In the genomic region with DNA sequence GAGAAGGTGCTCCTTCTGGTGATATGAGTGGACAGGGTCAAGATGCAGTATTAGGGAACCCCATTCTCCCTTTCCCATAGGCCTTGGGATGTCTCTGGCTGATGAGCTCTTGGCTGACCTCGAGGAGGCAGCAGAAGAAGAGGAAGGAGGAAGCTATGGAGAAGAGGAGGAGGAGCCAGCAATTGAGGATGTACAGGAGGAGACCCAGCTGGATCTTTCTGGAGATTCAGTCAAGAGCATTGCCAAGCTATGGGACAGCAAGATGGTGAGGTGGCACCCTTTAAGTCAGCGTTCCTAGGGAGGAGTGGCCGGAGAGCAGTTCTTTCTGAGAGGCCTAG, we compare ENCODE assay signal across 8 mouse cellular contexts. TPM values are rescaled to one million over a fixed set of nuclear protein-coding genes. Genes with fewer than 3 reads are reported as not detected.
A peak's percentile ranks its signal among the peaks of the same experiment; 100 is the strongest.
DNase-seq lines count a peak whose midpoint lies in the region; ATAC-seq and TF ChIP-seq lines count a peak whose summit lies in the region.

No protein-coding gene starts in this region.

- H3K4me2 ChIP-seq in embryonic facial prominence, embryonic 15.5 days (replicated peaks): peak overlapping the region; percentile 91
- peak overlapping the region; percentile 99 for H3K4me2 ChIP-seq in neural tube, embryonic 14.5 days (ENCODE audit: low read depth, low read length)

- H3K9me3 ChIP-seq in embryonic facial prominence, embryonic 15.5 days (replicated peaks): no peaks in the 10 kb centered on the region
- no peaks in the 10 kb centered on the region for H3K9me3 ChIP-seq in limb, embryonic 10.5 days (replicated peaks)
- no peaks in the 10 kb centered on the region for H3K9me3 ChIP-seq in neural tube, embryonic 14.5 days (ENCODE audit: control insufficient read depth, low read length)

- WGBS in lung, adult 2 months: 49% methylated on average over 3 of the region's 3 CpGs
- 53% methylated on average over 3 of the region's 3 CpGs for WGBS in embryonic facial prominence, embryonic 15.5 days
- WGBS in limb, embryonic 10.5 days: 58% methylated on average over 3 of the region's 3 CpGs
- 55% methylated on average over 3 of the region's 3 CpGs for WGBS in neural tube, embryonic 14.5 days

- no peak for TF ChIP-seq CTCF in lung, adult 2 months (IDR thresholded peaks at IDR 0.05; ENCODE audit: insufficient read depth, low read length)

- H3K36me3 ChIP-seq in embryonic facial prominence, embryonic 15.5 days: peaks cover 47% of the 10 kb centered on the region
- peaks cover 64% of the 10 kb centered on the region for H3K36me3 ChIP-seq in limb, embryonic 10.5 days
- H3K36me3 ChIP-seq in neural tube, embryonic 14.5 days (ENCODE audit: control insufficient read depth, insufficient read depth, low read length): 0 out of 2 replicates have a peak, but pooled peaks cover 5% of the 10 kb centered on the region

- peaks cover 14% of the 10 kb centered on the region for H3K4me1 ChIP-seq in lung, adult 2 months (ENCODE audit: control insufficient read depth, insufficient read depth, low read length)
- H3K4me1 ChIP-seq in embryonic facial prominence, embryonic 15.5 days: peaks cover 21% of the 10 kb centered on the region
- H3K4me1 ChIP-seq in limb, embryonic 10.5 days: peaks cover 17% of the 10 kb centered on the region
- peaks cover 21% of the 10 kb centered on the region for H3K4me1 ChIP-seq in neural tube, embryonic 14.5 days (ENCODE audit: control insufficient read depth, insufficient read depth, low read length)

- peak overlapping the region; percentile 94 for H3K4me3 ChIP-seq in lung, adult 2 months (replicated peaks; ENCODE audit: extremely low read depth, low read depth, low read length)
- H3K4me3 ChIP-seq in embryonic facial prominence, embryonic 15.5 days (replicated peaks): peak overlapping the region; percentile 67
- peak overlapping the region; percentile 75 for H3K4me3 ChIP-seq in limb, embryonic 10.5 days
- H3K4me3 ChIP-seq in neural tube, embryonic 14.5 days (ENCODE audit: low read depth, low read length): peak overlapping the region; percentile 55

- TF ChIP-seq POLR2A in lung, adult 2 months (IDR thresholded peaks at IDR 0.05; ENCODE audit: borderline replicate concordance, extremely low read depth, low read depth, low read length): no peak

- peak overlapping the region; percentile 46 for H3K9ac ChIP-seq in embryonic facial prominence, embryonic 15.5 days
- peak overlapping the region; percentile 52 for H3K9ac ChIP-seq in neural tube, embryonic 14.5 days (replicated peaks; ENCODE audit: low read depth, low read length)

- DNase-seq in lung, adult 2 months: no peak
- DNase-seq in lung, postnatal 14 days: no peak
- DNase-seq in limb, embryonic 10.5 days (ENCODE audit: low spot score): no peak
- DNase-seq in right cerebral cortex, adult 2 months (ENCODE audit: low spot score in 2 of 2): no peak
- no peak for DNase-seq in ovary, adult 18-20 months (ENCODE audit: low spot score)
- DNase-seq in ovary, postnatal 36 days (ENCODE audit: low spot score): no peak

- H3K27ac ChIP-seq in embryonic facial prominence, embryonic 15.5 days (replicated peaks): no peak overlapping the region
- peak overlapping the region; percentile 85 for H3K27ac ChIP-seq in limb, embryonic 10.5 days
- H3K27ac ChIP-seq in neural tube, embryonic 14.5 days (ENCODE audit: low read depth, low read length): no peak overlapping the region

- no peak for ATAC-seq in embryonic facial prominence, embryonic 15.5 days (ENCODE audit: insufficient number of reproducible peaks, low FRiP score, low TSS enrichment, low read depth)
- ATAC-seq in neural tube, embryonic 14.5 days (ENCODE audit: low read depth): no peak

- no peaks in the 10 kb centered on the region for H3K27me3 ChIP-seq in embryonic facial prominence, embryonic 15.5 days
- H3K27me3 ChIP-seq in limb, embryonic 10.5 days (ENCODE audit: low read depth, poor library complexity, severe bottlenecking): no peaks in the 10 kb centered on the region
- no peaks in the 10 kb centered on the region for H3K27me3 ChIP-seq in neural tube, embryonic 14.5 days (ENCODE audit: control insufficient read depth, insufficient read depth, low read length)

RNA-seq across cellular contexts. Expression of gene Prpf31, which starts 0.7 kb away (rescaled TPM):
- 19.2 and 24.9 TPM in 2 replicates for polyA plus RNA-seq in lung, adult 2 months (2012; rRNA removed)
- 87.1 and 94.3 TPM in 2 replicates for polyA plus RNA-seq in embryonic facial prominence, embryonic 15.5 days (2015; fragmentation: Nextera tagmentation; extraction: Ambion mirVana)
- 181 and 186 TPM in 2 replicates for polyA plus RNA-seq in limb, embryonic 10.5 days (2016; fragmentation: Nextera tagmentation; extraction: Ambion mirVana)
- polyA plus RNA-seq in neural tube, embryonic 14.5 days (2014; fragmentation: Nextera tagmentation; extraction: Ambion mirVana): 76.8 and 86.8 TPM in 2 replicates

RNA-seq across cellular contexts. Expression of gene Tfpt, which starts 0.7 kb away (rescaled TPM):
- 6.3 and 8.2 TPM in 2 replicates for polyA plus RNA-seq in lung, adult 2 months (2012; rRNA removed)
- polyA plus RNA-seq in embryonic facial prominence, embryonic 15.5 days (2015; fragmentation: Nextera tagmentation; extraction: Ambion mirVana): 27.1 and 28.3 TPM in 2 replicates
- polyA plus RNA-seq in limb, embryonic 10.5 days (2016; fragmentation: Nextera tagmentation; extraction: Ambion mirVana): 33.3 and 36.0 TPM in 2 replicates
- polyA plus RNA-seq in neural tube, embryonic 14.5 days (2014; fragmentation: Nextera tagmentation; extraction: Ambion mirVana): 31.7 and 37.7 TPM in 2 replicates

RNA-seq across cellular contexts. Expression of gene Ndufa3, which starts 13.3 kb away (rescaled TPM):
- 151 and 167 TPM in 2 replicates for polyA plus RNA-seq in lung, adult 2 months (2012; rRNA removed)
- 483 and 493 TPM in 2 replicates for polyA plus RNA-seq in embryonic facial prominence, embryonic 15.5 days (2015; fragmentation: Nextera tagmentation; extraction: Ambion mirVana)
- 360 and 392 TPM in 2 replicates for polyA plus RNA-seq in limb, embryonic 10.5 days (2016; fragmentation: Nextera tagmentation; extraction: Ambion mirVana)
- 447 and 581 TPM in 2 replicates for polyA plus RNA-seq in neural tube, embryonic 14.5 days (2014; fragmentation: Nextera tagmentation; extraction: Ambion mirVana)

RNA-seq across cellular contexts. Expression of gene Oscar, which starts 14.5 kb away (rescaled TPM):
- 0.18 and 0.28 TPM in 2 replicates for polyA plus RNA-seq in lung, adult 2 months (2012; rRNA removed)
- 0.83 and 1.0 TPM in 2 replicates for polyA plus RNA-seq in embryonic facial prominence, embryonic 15.5 days (2015; fragmentation: Nextera tagmentation; extraction: Ambion mirVana)
- not detected in 2 replicates for polyA plus RNA-seq in limb, embryonic 10.5 days (2016; fragmentation: Nextera tagmentation; extraction: Ambion mirVana)
- 0.44 and 0.63 TPM in 2 replicates for polyA plus RNA-seq in neural tube, embryonic 14.5 days (2014; fragmentation: Nextera tagmentation; extraction: Ambion mirVana)

RNA-seq across cellular contexts. Expression of gene Cnot3, which starts 14.6 kb away (rescaled TPM):
- polyA plus RNA-seq in lung, adult 2 months (2012; rRNA removed): 59.6 and 62.2 TPM in 2 replicates
- 59.0 and 65.3 TPM in 2 replicates for polyA plus RNA-seq in embryonic facial prominence, embryonic 15.5 days (2015; fragmentation: Nextera tagmentation; extraction: Ambion mirVana)
- 80.3 and 94.7 TPM in 2 replicates for polyA plus RNA-seq in limb, embryonic 10.5 days (2016; fragmentation: Nextera tagmentation; extraction: Ambion mirVana)
- 40.5 and 47.7 TPM in 2 replicates for polyA plus RNA-seq in neural tube, embryonic 14.5 days (2014; fragmentation: Nextera tagmentation; extraction: Ambion mirVana)
